Mouse (Mus musculus): Measurements from ENCODE around the gene Slc4a1ap. TPM values are rescaled to one million over a fixed set of nuclear protein-coding genes. Genes with fewer than 3 reads are reported as not detected.
"Not testable (repeated sequence)": the region's sequence is repeated elsewhere in the genome, so short reads cannot be mapped to it uniquely, and the experiment has no call there.

Slc4a1ap gene
- polyA plus RNA-seq, 1 experiment: 28.7 TPM

DNA sequence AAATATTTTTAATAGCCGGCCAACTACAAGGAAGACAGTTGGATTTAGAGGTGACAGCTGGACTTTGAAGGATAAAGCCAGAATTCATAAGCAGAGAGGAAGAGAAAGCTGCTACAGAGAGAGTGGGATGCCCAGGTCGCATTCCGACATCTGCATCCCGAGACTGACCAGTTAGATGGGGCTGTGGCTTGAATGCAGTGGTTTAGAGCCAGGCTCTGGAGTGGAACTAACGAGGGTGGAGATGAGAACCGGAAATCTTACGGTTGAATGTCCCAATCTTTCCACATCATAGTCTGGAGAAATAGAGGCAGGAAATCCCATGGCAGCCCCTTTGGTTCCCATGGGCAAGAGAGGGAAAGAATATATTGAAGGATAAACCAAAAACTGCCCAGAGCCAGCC is 39.2 kb downstream of the Slc4a1ap start:
- no peak for DNase-seq (ENCODE audit: extremely low spot score in 1 of 2, low spot score in 1 of 2)

DNA sequence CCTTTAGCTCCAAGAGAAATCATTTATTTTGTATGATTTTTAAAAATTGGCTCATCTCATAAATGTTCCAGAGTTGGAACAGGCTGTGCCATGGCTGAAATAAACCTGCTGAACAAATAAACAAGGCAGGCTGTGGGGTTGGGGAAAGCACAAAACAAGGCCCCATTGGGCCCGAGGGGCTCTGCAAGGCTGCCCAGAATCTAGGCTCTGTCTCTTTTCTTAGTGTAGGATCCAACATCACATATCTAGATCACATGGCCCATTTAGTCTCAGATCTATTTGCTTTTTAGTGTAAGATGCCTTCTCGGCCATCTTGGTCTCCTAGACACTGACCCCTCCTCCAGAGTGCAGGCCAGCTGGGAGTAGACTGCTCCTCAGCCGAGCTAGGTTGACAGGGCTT is 39.7 kb downstream of the Slc4a1ap start:
- DNase-seq (ENCODE audit: extremely low spot score in 1 of 2, low spot score in 1 of 2): no peak

DNA sequence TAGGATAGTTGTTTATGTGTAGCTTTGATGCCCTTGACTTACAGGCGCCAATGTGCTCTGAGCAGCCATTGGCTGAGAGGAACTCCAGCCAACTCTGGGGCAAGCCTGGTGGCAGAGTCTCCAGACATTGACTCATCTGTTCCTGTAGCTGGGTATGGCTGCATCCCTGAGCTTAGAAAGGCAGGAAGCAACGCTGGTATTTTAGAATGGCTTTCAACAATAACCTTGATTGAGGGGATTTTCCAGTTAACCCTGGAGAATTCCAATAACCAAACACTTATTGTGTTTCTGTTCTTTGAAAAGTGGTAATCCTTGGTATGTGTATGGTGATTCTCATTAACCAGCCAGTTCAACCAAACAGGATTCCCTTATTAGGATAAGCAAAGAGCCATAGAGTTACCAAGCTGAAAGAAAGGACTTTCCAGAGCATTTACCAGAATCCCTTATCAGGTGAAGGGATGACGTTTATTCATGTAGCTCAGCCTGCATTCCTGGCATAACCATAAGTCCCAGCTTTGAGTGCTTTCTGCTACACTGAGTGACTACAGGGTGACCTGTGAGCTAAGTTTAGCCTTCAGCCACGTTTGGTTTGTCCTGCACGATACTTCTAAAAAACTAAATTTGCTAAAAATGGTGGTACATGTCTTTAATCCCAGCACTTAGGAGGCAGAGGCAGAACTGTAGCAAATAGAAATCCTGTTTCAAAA is 41.3 kb downstream of the Slc4a1ap start:
- no peak for DNase-seq (ENCODE audit: extremely low spot score in 1 of 2, low spot score in 1 of 2)

DNA sequence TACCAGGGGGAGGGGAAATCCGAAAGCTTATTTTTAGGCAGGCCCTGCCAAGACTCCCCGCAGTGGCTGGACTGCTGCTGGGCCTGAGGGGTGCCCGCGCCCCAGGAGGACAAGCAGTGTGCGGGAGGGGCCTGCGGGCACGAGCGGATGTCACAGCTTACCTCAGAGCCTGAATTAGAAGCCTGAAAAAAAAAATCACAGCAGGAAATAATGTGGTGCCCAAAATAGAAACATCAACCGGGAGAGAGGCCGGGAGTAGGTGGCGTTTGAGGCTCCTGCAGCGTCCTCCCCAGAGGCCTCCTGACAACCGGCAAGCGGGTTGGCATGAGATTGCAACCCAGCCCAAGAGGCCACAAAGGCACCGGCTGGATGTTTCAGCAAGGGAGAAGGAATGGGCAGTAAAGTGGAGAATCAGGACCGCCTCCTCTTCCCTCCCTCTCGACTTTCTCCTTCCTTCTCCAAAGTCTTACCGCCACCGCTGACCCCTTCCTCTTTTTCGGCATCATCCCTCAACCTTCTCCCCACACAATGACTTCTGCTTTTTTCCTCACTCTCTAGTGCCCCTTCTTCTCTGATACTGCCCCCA is 44.3 kb downstream of the Slc4a1ap start:
- DNase-seq (ENCODE audit: extremely low spot score in 1 of 2, low spot score in 1 of 2): peak; percentile 61 to 74

DNA sequence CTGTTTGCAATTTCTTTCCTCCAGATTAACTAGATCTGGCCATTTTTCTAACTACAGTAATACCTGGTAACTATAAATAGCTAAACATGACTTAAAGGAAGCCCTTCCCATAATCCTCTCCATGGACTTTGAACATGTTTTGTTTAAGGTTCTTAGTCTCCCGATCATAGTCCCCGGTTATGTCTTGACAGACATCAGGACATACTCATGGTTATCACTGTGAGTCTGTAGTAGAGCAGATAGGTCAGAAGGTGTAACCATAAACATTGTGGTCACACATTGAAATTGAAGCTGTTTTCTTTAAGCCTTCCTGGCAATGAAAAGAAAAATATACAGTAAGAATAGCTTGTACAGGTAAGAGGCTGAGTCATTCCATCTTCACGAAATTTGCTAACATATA is 46.9 kb downstream of the Slc4a1ap start:
- DNase-seq (ENCODE audit: extremely low spot score in 1 of 2, low spot score in 1 of 2): no peak

DNA sequence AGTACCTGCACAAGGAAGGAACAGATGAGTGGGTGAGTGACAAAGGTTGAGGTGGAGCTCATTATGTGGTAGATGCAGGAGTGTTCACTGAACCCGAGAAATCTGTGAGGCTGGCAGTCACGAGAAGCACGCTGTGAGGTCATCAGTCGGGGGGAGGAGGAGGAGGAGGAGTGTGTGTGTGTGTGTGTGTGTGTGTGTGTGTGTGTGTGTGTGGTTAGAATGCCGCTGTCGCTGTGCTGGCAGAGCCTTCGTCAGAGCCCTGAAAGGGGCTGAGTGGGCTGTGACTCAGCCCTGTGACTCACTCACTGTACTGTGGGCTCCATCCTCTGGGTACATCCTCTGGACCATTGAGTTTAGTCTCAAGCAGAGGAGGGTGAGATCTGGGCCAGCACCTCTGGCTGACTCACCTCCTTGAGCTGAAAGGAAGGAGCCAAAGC is 49.8 kb downstream of the Slc4a1ap start:
- peak; percentile 71 to 82 for DNase-seq (ENCODE audit: extremely low spot score in 1 of 2, low spot score in 1 of 2)

DNA sequence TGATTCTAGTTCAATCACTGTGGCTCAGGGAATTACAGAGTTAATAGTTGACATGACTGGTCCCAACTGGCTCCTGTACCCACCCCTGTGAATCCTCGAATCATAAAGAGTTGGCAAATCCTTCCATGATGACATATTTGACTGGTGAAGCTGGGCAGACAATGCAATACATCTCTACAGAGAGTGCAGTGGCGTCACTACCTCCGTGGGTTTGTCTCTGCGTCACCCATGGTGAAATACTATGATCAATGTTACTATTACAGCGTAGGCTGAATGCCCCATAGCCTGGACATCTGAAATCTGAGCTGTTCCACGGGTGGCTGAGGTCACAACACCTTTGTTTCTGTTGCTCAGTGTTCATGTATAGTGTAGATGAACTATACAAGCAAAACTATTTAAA is 54.5 kb downstream of the Slc4a1ap start:
- no peak for DNase-seq (ENCODE audit: extremely low spot score in 1 of 2, low spot score in 1 of 2)

DNA sequence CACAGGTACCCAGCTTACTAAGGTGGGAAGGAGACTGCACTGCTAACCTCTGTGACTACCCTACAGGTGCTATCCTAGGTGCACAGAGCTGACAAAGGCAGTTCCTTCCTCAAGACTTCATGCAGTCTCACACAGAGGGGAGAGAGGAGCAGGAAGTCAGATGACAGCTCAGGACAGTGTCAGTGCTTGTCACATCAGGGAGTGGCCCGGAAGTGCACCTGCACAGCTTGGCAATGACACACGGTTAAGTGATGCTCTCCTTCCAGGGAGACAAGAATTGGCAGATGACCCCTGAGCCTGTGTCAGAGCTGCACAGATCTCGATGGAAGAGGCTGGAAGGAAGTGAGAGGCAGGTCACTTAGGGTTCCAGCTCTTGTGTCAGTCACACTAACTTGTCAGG is 55.1 kb downstream of the Slc4a1ap start:
- no peak for DNase-seq (ENCODE audit: extremely low spot score in 1 of 2, low spot score in 1 of 2)

DNA sequence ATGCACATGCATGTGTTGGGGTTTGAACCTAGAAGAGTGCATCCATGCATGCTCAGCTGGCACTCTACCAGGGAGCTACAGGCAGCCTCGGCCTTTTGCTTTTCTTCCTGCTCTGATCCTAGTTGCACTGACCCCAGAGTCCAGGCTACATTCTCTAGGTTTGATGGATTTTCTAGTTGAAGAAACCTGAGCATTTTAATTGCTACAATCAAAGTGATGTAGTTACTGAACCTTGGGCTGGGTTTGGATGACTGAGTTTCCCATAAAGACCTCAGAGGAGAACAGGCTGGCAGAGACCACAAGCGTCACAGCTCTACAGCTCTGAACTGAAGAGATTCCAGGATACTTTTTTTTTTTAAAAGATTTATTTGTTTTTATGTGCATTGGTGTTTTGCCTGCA is 56.5 kb downstream of the Slc4a1ap start:
- no peak for DNase-seq (ENCODE audit: extremely low spot score in 1 of 2, low spot score in 1 of 2)

DNA sequence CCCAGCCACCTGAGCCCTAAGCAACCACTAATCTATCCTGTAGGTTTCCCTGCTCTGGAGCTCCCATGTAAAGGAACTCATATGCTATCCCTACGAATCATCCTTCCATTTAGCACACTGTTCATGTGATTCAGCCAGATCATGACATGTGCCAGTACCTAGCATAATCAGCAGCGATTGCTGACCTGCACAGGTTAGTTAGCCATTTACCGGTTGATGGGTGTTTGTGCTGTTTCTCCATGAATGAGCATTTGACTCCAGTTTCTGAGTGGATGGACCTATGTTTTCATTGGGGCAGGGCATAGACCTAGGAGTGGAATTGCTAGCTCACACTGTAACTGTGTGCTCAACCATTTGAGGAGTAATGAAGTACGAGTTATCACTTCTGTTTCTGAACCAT is 58.7 kb downstream of the Slc4a1ap start:
- no peak for DNase-seq (ENCODE audit: extremely low spot score in 1 of 2, low spot score in 1 of 2)

DNA sequence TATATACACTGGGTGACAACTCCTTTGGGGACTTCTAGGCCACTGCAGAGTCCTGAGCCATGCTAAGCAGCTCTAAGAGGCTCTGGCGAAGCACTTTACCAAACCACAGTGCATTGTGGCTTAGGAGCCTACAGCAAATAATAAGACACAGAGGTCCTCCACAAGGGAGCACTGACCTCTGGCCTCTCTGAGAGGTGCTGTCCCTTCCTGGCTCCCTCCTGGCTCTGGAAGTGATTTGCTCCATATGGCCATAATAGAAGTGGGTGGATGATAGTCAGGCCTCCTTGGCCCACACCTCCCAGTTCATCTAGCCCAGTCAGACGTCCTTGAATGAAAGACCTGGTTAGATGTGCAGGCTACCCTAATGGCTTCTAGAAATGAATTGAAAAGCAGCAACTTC is 61.2 kb downstream of the Slc4a1ap start:
- DNase-seq (ENCODE audit: extremely low spot score in 1 of 2, low spot score in 1 of 2): no peak

DNA sequence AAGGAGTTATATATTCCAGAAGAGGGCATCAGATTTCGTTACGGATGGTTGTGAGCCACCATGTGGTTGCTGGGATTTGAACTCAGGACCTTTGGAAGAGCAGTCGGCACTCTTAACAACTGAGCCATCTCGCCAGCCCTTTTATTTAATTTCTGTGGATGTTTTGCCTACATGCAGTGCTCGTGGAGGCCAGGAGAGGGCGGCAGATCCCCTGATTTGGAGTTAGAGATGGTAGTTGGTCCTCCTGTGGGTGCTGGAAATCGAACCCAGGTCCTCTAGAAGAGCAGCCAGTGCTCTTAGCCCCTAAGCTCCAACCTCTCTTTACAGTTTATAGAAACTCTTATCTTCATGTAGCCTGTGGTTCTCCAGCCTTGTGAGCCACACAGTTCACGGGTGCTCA is 61.9 kb downstream of the Slc4a1ap start:
- DNase-seq (ENCODE audit: extremely low spot score in 1 of 2, low spot score in 1 of 2): not testable (repeated sequence)

DNA sequence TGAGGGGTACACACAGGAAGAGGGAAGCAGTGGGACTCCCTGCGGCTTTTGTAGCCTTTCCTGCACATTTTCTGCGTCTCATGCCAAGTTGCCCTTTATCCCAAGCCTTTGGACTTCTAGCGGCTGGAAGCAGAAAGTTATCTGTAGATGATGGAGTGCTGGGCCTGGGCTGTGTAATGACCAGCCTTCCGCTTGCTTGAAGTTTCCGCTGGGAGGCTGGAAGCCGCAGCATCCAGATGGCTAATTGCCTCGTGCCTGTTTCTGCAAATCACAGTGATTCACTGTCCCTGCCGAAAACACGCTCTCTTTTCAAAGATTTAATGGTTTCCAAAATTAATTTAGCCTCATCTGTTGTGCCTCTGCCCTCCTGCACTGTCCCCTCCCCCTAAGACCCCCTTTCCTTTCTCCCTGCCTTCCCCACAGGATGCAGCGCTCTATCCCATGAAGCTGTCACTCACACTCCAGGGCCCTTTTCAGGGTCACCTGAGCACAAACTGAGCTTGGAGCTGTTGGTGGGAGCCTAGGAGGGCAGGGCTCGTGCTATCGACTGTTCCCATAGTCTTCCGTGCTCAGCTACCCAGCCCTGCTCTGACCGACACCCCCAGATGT is 63.0 kb downstream of the Slc4a1ap start:
- DNase-seq (ENCODE audit: extremely low spot score in 1 of 2, low spot score in 1 of 2): peak in 1 of 2 experiments; percentile 53

DNA sequence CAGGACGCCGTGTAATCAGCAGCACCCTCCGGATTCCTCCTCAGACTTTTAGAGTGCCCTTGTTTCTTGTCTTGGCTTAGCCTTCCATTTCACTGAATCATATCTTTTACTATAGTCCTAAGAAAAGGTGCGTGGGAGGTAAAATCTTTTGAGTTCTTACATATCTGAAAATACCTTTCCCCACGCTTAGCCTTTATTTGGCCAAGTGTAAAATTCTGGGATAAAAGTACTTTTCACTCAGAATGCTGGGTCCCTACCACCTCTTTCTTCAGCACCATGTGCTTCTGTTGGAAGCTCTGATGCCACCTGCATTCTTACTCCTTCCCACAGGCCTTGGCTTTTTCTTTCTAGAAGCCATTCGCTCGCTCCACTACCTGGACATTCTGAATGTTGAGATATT is 64.3 kb downstream of the Slc4a1ap start:
- DNase-seq (ENCODE audit: extremely low spot score in 1 of 2, low spot score in 1 of 2): peak; percentile 28 to 70

DNA sequence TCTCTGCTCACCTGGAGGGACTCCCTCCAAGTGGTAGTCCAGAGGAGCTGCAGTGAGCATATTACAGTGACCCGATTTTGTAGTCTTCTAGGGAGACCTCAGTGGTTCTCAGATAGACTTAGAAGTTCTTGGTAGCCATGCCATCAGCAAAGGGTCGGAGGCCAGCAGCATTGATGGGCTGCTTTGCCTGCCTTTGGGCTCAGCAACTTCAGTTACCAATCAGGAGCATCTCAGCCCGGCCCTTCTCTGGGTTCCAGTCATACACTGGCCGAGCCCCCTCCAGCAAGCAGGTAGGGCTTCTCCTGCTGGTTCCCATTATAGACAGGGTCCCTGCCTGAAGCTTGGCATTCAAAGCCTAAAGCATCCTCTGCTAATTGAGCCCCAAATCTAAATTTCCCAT is 69.1 kb downstream of the Slc4a1ap start:
- DNase-seq (ENCODE audit: extremely low spot score in 1 of 2, low spot score in 1 of 2): no peak

DNA sequence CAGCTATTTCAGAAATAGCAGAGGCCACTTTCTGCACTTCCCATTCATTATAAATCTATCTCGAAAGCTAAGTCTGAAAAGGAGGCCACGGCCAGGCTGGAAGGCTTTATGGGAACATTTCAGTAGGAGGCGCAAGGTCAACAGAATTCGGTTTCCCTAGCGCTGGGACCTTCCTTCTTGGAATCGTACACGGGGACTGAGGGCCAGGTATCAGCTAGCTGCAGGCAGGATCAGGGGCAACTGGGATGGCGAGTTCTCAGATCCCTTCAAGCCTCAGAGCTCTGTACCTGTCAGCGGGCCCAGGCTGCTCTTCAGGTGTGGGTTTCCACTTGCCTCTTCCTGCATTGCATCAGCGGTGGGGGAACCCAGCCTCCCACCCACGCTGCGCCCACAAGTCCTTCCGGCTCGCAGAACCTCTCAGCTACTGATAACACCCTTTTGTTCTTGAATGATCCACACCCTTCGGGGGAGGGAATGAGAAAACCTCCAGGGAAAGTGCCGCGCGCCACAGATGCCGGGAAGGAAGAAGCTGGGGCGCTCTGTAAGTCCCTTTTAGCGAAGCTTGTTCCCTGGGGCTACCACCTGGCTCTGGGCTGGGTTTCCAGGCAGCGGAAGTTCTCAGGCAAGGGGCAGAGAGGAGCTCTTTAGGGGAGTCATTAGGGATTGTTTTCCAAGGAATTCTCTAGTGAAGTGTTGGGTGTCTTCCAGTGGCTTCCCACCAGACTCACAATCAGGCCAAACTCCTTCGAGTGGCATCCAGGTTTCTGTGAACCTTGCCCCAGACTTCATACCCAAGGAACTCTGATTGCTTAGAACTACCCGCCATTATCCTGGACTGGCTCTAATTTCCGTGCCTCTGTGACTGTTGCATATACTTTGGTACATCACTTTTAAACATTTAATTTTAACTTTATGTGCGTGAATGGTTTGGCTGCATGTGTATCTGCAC is 70.0 kb downstream of the Slc4a1ap start, which contains the start of gene Mrpl33:
Mrpl33 (plus strand) TSS at position 455 of the 949 bp plus-strand sequence.
- peak in 1 of 2 experiments; percentile 62 for DNase-seq (ENCODE audit: extremely low spot score in 1 of 2, low spot score in 1 of 2)

DNA sequence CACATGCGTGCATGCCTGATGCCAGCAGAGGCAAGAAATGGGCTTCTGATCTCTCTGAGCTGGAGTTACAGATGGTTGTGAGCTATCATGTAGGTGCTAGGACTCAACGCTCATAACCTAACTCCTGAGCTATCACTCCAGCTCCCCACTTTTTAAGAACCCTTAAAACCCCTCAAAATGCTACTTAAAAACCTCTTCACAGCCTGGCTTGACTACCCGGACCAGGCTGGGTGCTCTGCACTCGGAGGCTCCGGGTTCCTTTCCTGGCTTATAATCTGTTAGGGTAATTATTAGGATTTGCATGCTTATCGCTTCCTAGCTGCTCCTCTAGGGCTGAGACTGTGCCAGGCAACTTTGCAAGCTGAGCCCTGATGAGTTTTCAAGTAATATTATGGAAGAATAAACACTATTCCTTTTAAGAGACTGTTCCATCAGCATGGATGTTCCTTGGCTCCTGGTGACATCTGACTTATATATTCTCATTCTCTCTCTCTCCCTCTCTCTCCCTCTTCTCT is 70.7 kb downstream of the Slc4a1ap start:
- DNase-seq (ENCODE audit: extremely low spot score in 1 of 2, low spot score in 1 of 2): no peak

DNA sequence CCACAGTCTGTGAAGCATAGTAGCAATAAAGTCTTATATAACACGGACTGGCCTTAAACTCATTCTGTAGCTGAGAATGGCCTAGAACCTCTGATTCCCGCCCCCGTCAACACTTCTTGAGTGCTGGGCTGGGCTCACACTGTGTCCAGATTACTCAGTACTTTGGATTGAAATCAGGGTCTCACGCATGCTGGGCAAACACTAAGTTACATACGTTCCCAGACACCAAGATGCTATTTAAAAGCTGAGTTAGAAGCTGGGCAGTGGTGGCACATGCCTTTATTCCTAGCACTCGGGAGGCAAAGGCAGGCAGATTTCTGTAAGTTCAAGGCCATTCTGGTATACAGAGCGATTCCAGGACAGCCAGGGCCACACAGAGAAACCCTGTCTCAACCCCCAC is 71.3 kb downstream of the Slc4a1ap start:
- no peak for DNase-seq (ENCODE audit: extremely low spot score in 1 of 2, low spot score in 1 of 2)

DNA sequence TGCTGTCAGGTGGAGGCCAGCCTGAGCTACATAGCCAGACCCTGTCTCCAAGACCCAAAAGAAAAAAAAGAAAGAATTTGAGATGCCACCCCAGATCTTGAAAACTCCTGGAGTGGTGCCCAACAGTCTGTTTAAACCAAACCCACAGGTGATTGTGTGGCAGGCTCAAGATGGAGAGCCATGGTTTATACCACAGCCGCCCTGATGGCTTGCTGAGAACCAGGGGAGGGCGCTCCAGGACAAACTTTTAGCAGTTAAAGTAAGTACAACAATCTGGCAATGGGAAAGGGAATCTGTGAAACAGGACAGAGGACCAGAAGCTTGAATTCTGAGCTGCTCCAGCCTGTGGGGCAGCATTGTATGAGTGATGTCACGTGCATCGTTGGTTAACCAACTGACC is 71.8 kb downstream of the Slc4a1ap start:
- peak in 1 of 2 experiments; percentile 48 for DNase-seq (ENCODE audit: extremely low spot score in 1 of 2, low spot score in 1 of 2)

DNA sequence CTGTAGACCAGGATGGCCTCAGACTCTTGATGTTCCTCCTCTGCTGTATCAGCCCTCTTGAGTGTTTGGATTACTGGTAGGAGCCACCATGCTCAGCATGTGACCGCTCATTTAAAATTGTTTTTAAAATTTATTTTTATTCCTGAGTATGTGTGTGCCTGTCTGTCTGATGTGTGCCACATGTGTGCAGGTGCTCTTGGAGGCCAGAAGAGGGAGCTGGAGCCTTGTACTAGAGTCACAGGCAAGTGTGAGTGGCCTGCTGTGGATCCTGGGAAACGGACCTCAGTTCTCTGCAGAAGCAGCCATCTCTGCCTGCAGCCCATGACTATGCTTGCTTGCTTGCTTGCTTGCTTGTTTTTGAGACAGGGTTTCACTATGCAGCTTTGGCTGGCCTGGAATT is 72.4 kb downstream of the Slc4a1ap start:
- DNase-seq (ENCODE audit: extremely low spot score in 1 of 2, low spot score in 1 of 2): no peak
